Mouse (Mus musculus): ENCODE results near the gene Fbxo34. TPM values are rescaled to one million over a fixed set of nuclear protein-coding genes. Genes with fewer than 3 reads are reported as not detected.

Fbxo34 gene
- polyA plus RNA-seq, 1 experiment from 2014 or later, result 27.5 TPM

DNA sequence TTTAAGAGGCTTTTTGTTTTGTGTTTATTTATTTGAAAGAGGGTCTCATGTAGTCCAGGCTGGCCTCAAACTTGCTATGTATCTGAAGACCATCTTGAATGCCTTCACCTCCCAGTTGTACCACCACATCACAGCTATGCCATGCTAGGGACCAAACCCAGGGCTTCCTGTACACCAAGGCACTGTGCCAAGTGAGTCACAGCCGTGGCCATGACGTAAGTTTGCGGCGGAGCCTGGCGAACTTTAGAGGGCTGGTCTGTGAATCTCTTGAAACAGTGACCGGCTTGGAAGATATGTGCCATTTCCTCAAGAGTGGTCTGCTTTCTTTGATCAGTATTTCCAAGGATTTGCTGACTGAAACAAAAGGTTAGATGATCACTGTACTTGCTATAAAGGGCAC lies 68.4 kb downstream of the Fbxo34 start:
- Histone ChIP-seq H3K4me3 (ENCODE audit: low read depth, low read length) (no peak overlapping the region), H3K9ac (ENCODE audit: low read length) (no peak overlapping the region), H3K27me3 (replicated peaks; ENCODE audit: control insufficient read depth, insufficient read depth, low read length) (no peaks in the 10 kb centered on the region), H3K36me3 (ENCODE audit: control insufficient read depth, insufficient read depth, low read length) (no peaks in the 10 kb centered on the region), H3K9me3 (replicated peaks; ENCODE audit: control insufficient read depth, low read length) (no peaks in the 10 kb centered on the region), H3K27ac (ENCODE audit: low read depth, low read length) (no peak overlapping the region), H3K4me2 (ENCODE audit: low read length) (no peak overlapping the region), H3K4me1 (ENCODE audit: control insufficient read depth, insufficient read depth, low read length) (no peaks in the 10 kb centered on the region)
- DNase-seq (ENCODE audit: low spot score) (no peak), ATAC-seq (no peak)
- 94% methylated on average over 6 of the region's 6 CpGs for WGBS

GRCm38 (mm10) chr14:47520751-47521449 lies 70.7 kb downstream of the Fbxo34 start:
- Histone ChIP-seq H3K36me3 (ENCODE audit: control insufficient read depth, insufficient read depth, low read length) (no peaks in the 10 kb centered on the region), H3K9ac (ENCODE audit: low read length) (no peak overlapping the region), H3K27ac (ENCODE audit: low read depth, low read length) (no peak overlapping the region), H3K9me3 (replicated peaks; ENCODE audit: control insufficient read depth, low read length) (no peaks in the 10 kb centered on the region), H3K4me2 (ENCODE audit: low read length) (no peak overlapping the region), H3K4me1 (ENCODE audit: control insufficient read depth, insufficient read depth, low read length) (no peaks in the 10 kb centered on the region), H3K4me3 (ENCODE audit: low read depth, low read length) (no peak overlapping the region), H3K27me3 (replicated peaks; ENCODE audit: control insufficient read depth, insufficient read depth, low read length) (no peaks in the 10 kb centered on the region)
- ATAC-seq, result no peak
- whole genome bisulfite sequencing, result 88% methylated on average over 13 of the region's 13 CpGs
- DNase-seq (ENCODE audit: low spot score), result no peak

DNA sequence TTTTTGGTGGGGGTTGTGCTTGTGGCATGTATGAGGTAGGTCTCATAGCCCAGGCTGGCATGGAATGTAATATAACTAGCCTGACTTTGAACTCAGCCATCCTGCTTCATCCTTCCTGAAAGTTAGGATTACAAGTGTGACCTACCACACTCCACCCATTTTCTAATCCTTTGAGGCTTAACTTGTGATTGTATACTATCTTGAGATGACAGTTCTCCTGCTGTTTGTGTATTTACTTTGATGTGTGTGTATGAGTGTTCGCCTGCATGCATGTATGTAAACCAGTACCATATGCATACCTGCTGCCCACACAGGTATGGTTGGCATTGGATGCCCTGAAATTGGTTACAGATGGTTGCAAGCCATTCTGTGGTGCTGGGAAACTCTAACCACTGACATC lies 71.4 kb downstream of the Fbxo34 start:
- Histone ChIP-seq H3K4me1 (ENCODE audit: control insufficient read depth, insufficient read depth, low read length) (no peaks in the 10 kb centered on the region), H3K27me3 (replicated peaks; ENCODE audit: control insufficient read depth, insufficient read depth, low read length) (no peaks in the 10 kb centered on the region), H3K4me3 (ENCODE audit: low read depth, low read length) (no peak overlapping the region), H3K9me3 (replicated peaks; ENCODE audit: control insufficient read depth, low read length) (no peaks in the 10 kb centered on the region), H3K4me2 (ENCODE audit: low read length) (no peak overlapping the region), H3K36me3 (ENCODE audit: control insufficient read depth, insufficient read depth, low read length) (no peaks in the 10 kb centered on the region), H3K27ac (ENCODE audit: low read depth, low read length) (no peak overlapping the region), H3K9ac (ENCODE audit: low read length) (no peak overlapping the region)
- 95% methylated on average over 1 of the region's 1 CpGs for WGBS
- DNase-seq (ENCODE audit: low spot score) (no peak), ATAC-seq (no peak)

DNA sequence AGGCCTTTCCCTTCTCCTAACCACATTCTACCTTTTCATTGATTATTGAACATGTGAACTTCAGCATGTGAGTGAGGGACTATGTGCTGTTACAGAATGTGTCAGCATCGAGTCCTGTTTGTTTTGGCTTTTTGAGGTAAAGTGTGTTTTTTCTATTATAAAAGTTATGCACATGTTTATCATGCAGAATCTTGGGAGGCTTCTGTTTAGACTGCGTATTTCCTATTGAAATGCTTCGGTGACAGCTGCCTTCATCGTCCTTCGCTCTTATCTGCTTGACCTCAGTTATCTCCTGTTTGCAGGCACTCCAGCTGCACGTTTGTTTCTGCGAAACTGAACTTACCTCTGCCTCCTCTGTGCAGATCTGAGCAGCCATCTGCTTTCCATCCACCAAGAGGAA lies 72.1 kb downstream of the Fbxo34 start:
- WGBS, result 93% methylated on average over 7 of the region's 7 CpGs
- H3K36me3 ChIP-seq (ENCODE audit: control insufficient read depth, insufficient read depth, low read length), result no peaks in the 10 kb centered on the region

DNA sequence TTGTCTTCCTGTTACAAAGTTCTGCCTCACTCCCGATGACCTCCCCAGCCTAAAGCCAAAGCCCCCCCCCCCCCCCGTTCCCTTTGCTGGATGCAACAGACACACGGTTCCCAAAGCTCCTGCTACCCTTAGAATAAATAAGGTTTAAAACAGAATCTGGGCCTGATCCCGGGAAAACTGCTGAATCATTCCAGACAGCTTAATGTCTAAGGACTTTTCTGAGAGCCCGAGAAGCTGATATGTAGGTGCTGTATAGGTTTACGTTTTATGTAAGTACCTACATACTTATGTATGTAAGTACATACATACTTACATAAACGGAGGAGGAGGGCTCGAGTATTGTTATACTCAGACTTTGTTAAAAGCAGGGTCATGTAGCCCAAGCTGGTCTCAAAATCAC lies 75.2 kb downstream of the Fbxo34 start:
- 87% methylated on average over 8 of the region's 8 CpGs for WGBS
- H3K36me3 ChIP-seq (ENCODE audit: control insufficient read depth, insufficient read depth, low read length), result no peaks in the 10 kb centered on the region; the same call in 1 of the 2 replicates
- no peak overlapping the region for H3K9ac ChIP-seq (ENCODE audit: low read length)

More for the DNA sequence above, 72.1 kb downstream of the Fbxo34 start:
- H3K27me3 ChIP-seq (replicated peaks; ENCODE audit: control insufficient read depth, insufficient read depth, low read length), result no peaks in the 10 kb centered on the region
- no peak overlapping the region for H3K27ac ChIP-seq (ENCODE audit: low read depth, low read length)
- ATAC-seq (no peak), DNase-seq (ENCODE audit: low spot score) (no peak)
- H3K9me3 ChIP-seq (replicated peaks; ENCODE audit: control insufficient read depth, low read length), result no peaks in the 10 kb centered on the region
- no peaks in the 10 kb centered on the region for H3K4me1 ChIP-seq (ENCODE audit: control insufficient read depth, insufficient read depth, low read length)
- H3K9ac ChIP-seq (ENCODE audit: low read length), result no peak overlapping the region
- H3K4me3 ChIP-seq (ENCODE audit: low read depth, low read length), result no peak overlapping the region
- H3K4me2 ChIP-seq (ENCODE audit: low read length), result no peak overlapping the region

DNA sequence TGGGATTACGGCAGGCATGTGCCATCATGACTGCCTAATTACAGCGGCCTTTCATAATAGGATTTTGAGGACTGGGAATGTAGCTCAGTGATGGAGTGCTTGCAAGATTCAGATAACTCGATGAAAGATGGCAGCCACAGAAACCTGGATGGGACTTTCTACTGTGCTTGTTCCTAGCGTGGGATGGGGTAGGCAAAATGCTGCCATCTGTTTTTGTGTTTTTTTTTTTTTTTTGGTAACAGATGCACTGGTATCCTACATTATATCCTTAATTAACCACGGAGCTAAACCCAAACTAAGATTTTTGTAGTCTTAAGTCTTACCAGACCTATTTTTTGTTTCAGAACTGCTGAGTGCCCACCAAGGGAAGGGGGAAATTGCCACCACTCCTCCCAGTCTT lies 75.6 kb downstream of the Fbxo34 start:
- Histone ChIP-seq H3K27ac (ENCODE audit: low read depth, low read length) (no peak overlapping the region), H3K4me3 (ENCODE audit: low read depth, low read length) (no peak overlapping the region), H3K9me3 (replicated peaks; ENCODE audit: control insufficient read depth, low read length) (no peaks in the 10 kb centered on the region), H3K27me3 (replicated peaks; ENCODE audit: control insufficient read depth, insufficient read depth, low read length) (no peaks in the 10 kb centered on the region), H3K4me2 (ENCODE audit: low read length) (no peak overlapping the region), H3K36me3 (ENCODE audit: control insufficient read depth, insufficient read depth, low read length) (peaks cover 3% of the 10 kb centered on the region; the same call in 1 of the 2 replicates), H3K4me1 (ENCODE audit: control insufficient read depth, insufficient read depth, low read length) (no peaks in the 10 kb centered on the region), H3K9ac (ENCODE audit: low read length) (no peak overlapping the region)
- DNase-seq (ENCODE audit: low spot score), result no peak
- 87% methylated on average over 5 of the region's 5 CpGs for WGBS
- no peak for ATAC-seq

More for the DNA sequence above, 75.2 kb downstream of the Fbxo34 start:
- Histone ChIP-seq H3K4me1 (ENCODE audit: control insufficient read depth, insufficient read depth, low read length) (no peaks in the 10 kb centered on the region), H3K27ac (ENCODE audit: low read depth, low read length) (no peak overlapping the region), H3K9me3 (replicated peaks; ENCODE audit: control insufficient read depth, low read length) (no peaks in the 10 kb centered on the region), H3K27me3 (replicated peaks; ENCODE audit: control insufficient read depth, insufficient read depth, low read length) (no peaks in the 10 kb centered on the region), H3K4me3 (ENCODE audit: low read depth, low read length) (no peak overlapping the region), H3K4me2 (ENCODE audit: low read length) (no peak overlapping the region)
- DNase-seq (ENCODE audit: low spot score), result no peak
- ATAC-seq, result no peak

- ATAC-seq (no peak), DNase-seq (ENCODE audit: low spot score) (no peak)
- Histone ChIP-seq H3K27me3 (replicated peaks; ENCODE audit: control insufficient read depth, insufficient read depth, low read length) (no peaks in the 10 kb centered on the region), H3K4me1 (ENCODE audit: control insufficient read depth, insufficient read depth, low read length) (no peaks in the 10 kb centered on the region), H3K9ac (ENCODE audit: low read length) (no peak overlapping the region), H3K4me2 (ENCODE audit: low read length) (no peak overlapping the region), H3K4me3 (ENCODE audit: low read depth, low read length) (no peak overlapping the region), H3K27ac (ENCODE audit: low read depth, low read length) (no peak overlapping the region), H3K36me3 (ENCODE audit: control insufficient read depth, insufficient read depth, low read length) (peaks cover 5% of the 10 kb centered on the region; the same call in 1 of the 2 replicates), H3K9me3 (replicated peaks; ENCODE audit: control insufficient read depth, low read length) (no peaks in the 10 kb centered on the region)
- WGBS, result 96% methylated on average over 2 of the region's 2 CpGs
Observed at GRCm38 (mm10) chr14:47527833-47528232, 77.6 kb downstream of the Fbxo34 start.

DNA sequence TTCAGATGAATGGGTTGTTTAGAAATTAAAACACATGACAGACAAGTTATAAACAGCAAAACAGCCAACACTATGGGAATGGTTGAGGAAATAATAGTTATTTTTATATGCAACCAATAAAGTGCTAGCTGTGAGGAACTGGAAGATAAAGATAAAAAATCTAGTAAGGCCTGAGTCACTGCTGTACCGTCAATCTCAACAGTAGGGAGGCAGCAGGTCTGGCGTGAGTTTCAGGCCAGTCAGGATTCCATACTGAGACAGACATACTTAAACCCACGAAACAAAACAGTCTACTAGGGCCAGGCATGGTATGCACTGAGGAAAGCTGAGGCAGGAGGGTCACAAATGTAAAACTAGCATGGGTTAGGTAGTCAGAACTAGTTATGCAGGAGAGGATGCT lies 78.1 kb downstream of the Fbxo34 start:
- Histone ChIP-seq H3K27ac (ENCODE audit: low read depth, low read length) (no peak overlapping the region), H3K9ac (ENCODE audit: low read length) (no peak overlapping the region), H3K9me3 (replicated peaks; ENCODE audit: control insufficient read depth, low read length) (no peaks in the 10 kb centered on the region), H3K4me3 (ENCODE audit: low read depth, low read length) (no peak overlapping the region), H3K27me3 (replicated peaks; ENCODE audit: control insufficient read depth, insufficient read depth, low read length) (no peaks in the 10 kb centered on the region), H3K4me2 (ENCODE audit: low read length) (no peak overlapping the region), H3K36me3 (ENCODE audit: control insufficient read depth, insufficient read depth, low read length) (peaks cover 5% of the 10 kb centered on the region; the same call in 1 of the 2 replicates), H3K4me1 (ENCODE audit: control insufficient read depth, insufficient read depth, low read length) (no peaks in the 10 kb centered on the region)
- no peak for ATAC-seq
- 81% methylated on average over 3 of the region's 3 CpGs for WGBS
- no peak for DNase-seq (ENCODE audit: low spot score)

DNA sequence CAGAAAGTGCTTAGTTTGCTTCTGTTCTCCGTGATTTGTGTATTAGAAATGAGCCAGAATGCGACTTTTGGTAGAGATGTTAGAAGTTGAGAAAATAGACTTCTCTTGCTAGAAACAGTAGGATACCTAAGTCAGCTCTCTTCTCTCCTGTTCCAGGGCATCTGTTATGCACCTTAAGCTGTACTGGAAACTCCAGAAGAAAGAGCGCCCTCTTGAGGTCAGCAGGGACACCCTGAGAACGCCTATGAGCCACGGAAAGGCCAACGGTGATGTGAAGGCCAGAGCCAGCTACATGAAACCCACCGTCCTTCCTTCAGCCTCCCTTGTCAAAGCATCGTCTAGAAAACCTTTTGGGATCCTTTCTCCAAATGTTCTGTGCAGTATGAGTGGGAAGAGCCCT lies 78.8 kb downstream of the Fbxo34 start:
- WGBS, result 44% methylated on average over 8 of the region's 8 CpGs
- peak; percentile 74 for DNase-seq (ENCODE audit: low spot score)

More for the DNA sequence above, 78.8 kb downstream of the Fbxo34 start:
- Histone ChIP-seq H3K4me2 (ENCODE audit: low read length) (no peak overlapping the region), H3K27ac (ENCODE audit: low read depth, low read length) (no peak overlapping the region), H3K9ac (ENCODE audit: low read length) (no peak overlapping the region), H3K4me1 (ENCODE audit: control insufficient read depth, insufficient read depth, low read length) (no peaks in the 10 kb centered on the region), H3K36me3 (ENCODE audit: control insufficient read depth, insufficient read depth, low read length) (peaks cover 5% of the 10 kb centered on the region; the same call in 1 of the 2 replicates), H3K9me3 (replicated peaks; ENCODE audit: control insufficient read depth, low read length) (no peaks in the 10 kb centered on the region), H3K4me3 (ENCODE audit: low read depth, low read length) (no peak overlapping the region), H3K27me3 (replicated peaks; ENCODE audit: control insufficient read depth, insufficient read depth, low read length) (no peaks in the 10 kb centered on the region)
- ATAC-seq, result no peak
